Comparison of ENCODE assay signal across 8 mouse cellular contexts in genomic region chr11:54002761-54003717, GRCm38 (mm10). TPM values are rescaled to one million over a fixed set of nuclear protein-coding genes. Genes with fewer than 3 reads are reported as not detected.
DNase-seq lines count a peak whose midpoint lies in the region; ATAC-seq and TF ChIP-seq lines count a peak whose summit lies in the region.
"Not testable (repeated sequence)": the region's sequence is repeated elsewhere in the genome, so short reads cannot be mapped to it uniquely, and the experiment has no call there.

No protein-coding gene starts in this region.

- not testable (repeated sequence) for H3K27ac ChIP-seq in forebrain, embryonic 13.5 days; hindbrain, embryonic 11.5 days (ENCODE audit: low read depth, low read length); lung, embryonic 14.5 days (ENCODE audit: low read depth); thymus, adult 2 months (ENCODE audit: control insufficient read depth, insufficient read depth, low read length)
- H3K27ac ChIP-seq in layer of hippocampus, adult 2 months = peak overlapping the region; percentile 73

- not testable (repeated sequence) for H3K9me3 ChIP-seq in forebrain, embryonic 13.5 days (replicated peaks); hindbrain, embryonic 11.5 days (ENCODE audit: control insufficient read depth, low read length); lung, embryonic 14.5 days (ENCODE audit: low read depth, low read length)

- not testable (repeated sequence) for H3K4me2 ChIP-seq in forebrain, embryonic 13.5 days; hindbrain, embryonic 11.5 days (replicated peaks; ENCODE audit: low read depth, low read length); lung, embryonic 14.5 days

- H3K9ac ChIP-seq in forebrain, embryonic 13.5 days; hindbrain, embryonic 11.5 days (ENCODE audit: low read depth, low read length): not testable (repeated sequence)
- peak overlapping the region; percentile 18; the same call in 1 of the 2 replicates for H3K9ac ChIP-seq in lung, embryonic 14.5 days

- H3K36me3 ChIP-seq in forebrain, embryonic 13.5 days (ENCODE audit: poor library complexity, severe bottlenecking); hindbrain, embryonic 11.5 days (ENCODE audit: control insufficient read depth, insufficient read depth, low read length); lung, embryonic 14.5 days (ENCODE audit: insufficient read depth); thymus, adult 2 months (ENCODE audit: control insufficient read depth, insufficient read depth, low read length): not testable (repeated sequence)

- 51% methylated on average over 12 of the region's 12 CpGs for WGBS in forebrain, embryonic 13.5 days
- 46% methylated on average over 11 of the region's 12 CpGs for WGBS in hindbrain, embryonic 11.5 days
- WGBS in lung, embryonic 14.5 days = 30% methylated on average over 12 of the region's 12 CpGs
- WGBS in thymus, adult 2 months = 59% methylated on average over 12 of the region's 12 CpGs

- not testable (repeated sequence) for H3K4me1 ChIP-seq in forebrain, embryonic 13.5 days; hindbrain, embryonic 11.5 days (replicated peaks; ENCODE audit: control insufficient read depth, insufficient read depth, low read length); lung, embryonic 14.5 days (ENCODE audit: insufficient read depth); thymus, adult 2 months (replicated peaks; ENCODE audit: control insufficient read depth, insufficient read depth, low read length)

- not testable (repeated sequence) for H3K4me3 ChIP-seq in forebrain, embryonic 13.5 days; hindbrain, embryonic 11.5 days (ENCODE audit: low read depth, low read length); layer of hippocampus, adult 2 months; lung, embryonic 14.5 days (ENCODE audit: low read depth, low read length); thymus, adult 2 months (ENCODE audit: control insufficient read depth, insufficient read depth, low read length)

- not testable (repeated sequence) for H3K27me3 ChIP-seq in forebrain, embryonic 13.5 days; hindbrain, embryonic 11.5 days (ENCODE audit: control insufficient read depth, insufficient read depth, low read length); lung, embryonic 14.5 days (ENCODE audit: insufficient read depth, low read length); thymus, adult 2 months (ENCODE audit: control insufficient read depth, insufficient read depth, low read length)

- ATAC-seq in forebrain, embryonic 13.5 days = peak; percentile 75
- ATAC-seq in hindbrain, embryonic 11.5 days (ENCODE audit: low FRiP score) = 0 out of 2 replicates have a peak, but pooled peaks have one; percentile 53
- peak; percentile 56 for ATAC-seq in lung, embryonic 14.5 days (ENCODE audit: insufficient read depth)
- ATAC-seq in neutrophil, adult 5-6 weeks (ENCODE audit: extremely low read depth, insufficient number of reproducible peaks, low FRiP score, poor library complexity, severe bottlenecking) = peak; percentile 20; the same call in 1 of the 2 replicates

- peak; percentile 84 for DNase-seq in MN1 (ENCODE audit: low spot score)
- DNase-seq in cerebellum, adult 18-20 months = peak; percentile 83 to 88
- peak; percentile 75 for DNase-seq in hindbrain, embryonic 11.5 days (ENCODE audit: low spot score)
- DNase-seq in layer of hippocampus, adult 2 months (ENCODE audit: low spot score in 2 of 2) = peak; percentile 72 to 78
- peak; percentile 87 for DNase-seq in lung, embryonic 14.5 days
- DNase-seq in thymus, adult 2 months = peak; percentile 42

- peak; percentile 76 for TF ChIP-seq CTCF in layer of hippocampus, adult 2 months (conservative IDR thresholded peaks at IDR 0.05)
- peak; percentile 89 for TF ChIP-seq CTCF in lung, embryonic 14.5 days (IDR thresholded peaks at IDR 0.05; ENCODE audit: low read depth)
- not testable (repeated sequence) for TF ChIP-seq CTCF in thymus, adult 2 months (IDR thresholded peaks at IDR 0.05; ENCODE audit: borderline replicate concordance, control insufficient read depth, extremely low read depth, insufficient read depth, low read length, poor library complexity)

- not testable (repeated sequence) for TF ChIP-seq POLR2A in thymus, adult 2 months (IDR thresholded peaks at IDR 0.05; ENCODE audit: control insufficient read depth, extremely low read depth, insufficient read depth, low read length, poor library complexity)

RNA-seq across cellular contexts. Expression of gene Slc22a21, which starts 22.9 kb away (rescaled TPM):
- 0.80 and 1.7 TPM in 2 replicates for polyA plus RNA-seq in forebrain, embryonic 13.5 days (2015; fragmentation: Nextera tagmentation; extraction: Ambion mirVana)
- 2.4 and 2.6 TPM in 2 replicates for polyA plus RNA-seq in hindbrain, embryonic 11.5 days (2014; fragmentation: Nextera tagmentation; extraction: Ambion mirVana)
- 1 to 10 TPM; 1.8 TPM for total RNA-seq in layer of hippocampus, adult 2 months (2021)
- polyA plus RNA-seq in lung, embryonic 14.5 days (2014; fragmentation: Nextera tagmentation; extraction: Ambion mirVana) = 5.7 and 5.8 TPM in 2 replicates
- total RNA-seq in neutrophil, adult 5-6 weeks (2017) = 0.12 TPM in 1 of 2 replicates, not detected in the other
- 0.87 and 1.3 TPM in 2 replicates for polyA plus RNA-seq in thymus, adult 2 months (2012; rRNA removed)

RNA-seq across cellular contexts. Expression of gene Slc22a4, which starts 24.9 kb away (rescaled TPM):
- polyA plus RNA-seq in forebrain, embryonic 13.5 days (2015; fragmentation: Nextera tagmentation; extraction: Ambion mirVana) = 0.21 and 0.74 TPM in 2 replicates
- 1.2 and 1.6 TPM in 2 replicates for polyA plus RNA-seq in hindbrain, embryonic 11.5 days (2014; fragmentation: Nextera tagmentation; extraction: Ambion mirVana)
- 1 to 10 TPM; 5.9 to 6.9 TPM for total RNA-seq in layer of hippocampus, adult 2 months (2021)
- polyA plus RNA-seq in lung, embryonic 14.5 days (2014; fragmentation: Nextera tagmentation; extraction: Ambion mirVana) = 0.38 and 0.45 TPM in 2 replicates
- 2.9 and 6.3 TPM in 2 replicates for total RNA-seq in neutrophil, adult 5-6 weeks (2017)
- 1.2 and 1.6 TPM in 2 replicates for polyA plus RNA-seq in thymus, adult 2 months (2012; rRNA removed)

Comparison
In these comparisons a context has a peak if more than half of its experiments do, and no peak if none do; other contexts are left out.
1. ATAC-seq: peak in every context shown above with its lines; median percentile 75 in forebrain, embryonic 13.5 days; 56 in lung, embryonic 14.5 days; 53 in hindbrain, embryonic 11.5 days; 20 in neutrophil, adult 5-6 weeks.